Mouse (Mus musculus) T-cell, adult 2 months (primary cell): ENCODE results near the gene Ddx10.

Source experiments
- DNase-seq: peaks from one replicate; pipeline ENCODE4 v3.0.0; 2022; ENCODE audit warnings: low spot score

Ddx10 gene

DNA sequence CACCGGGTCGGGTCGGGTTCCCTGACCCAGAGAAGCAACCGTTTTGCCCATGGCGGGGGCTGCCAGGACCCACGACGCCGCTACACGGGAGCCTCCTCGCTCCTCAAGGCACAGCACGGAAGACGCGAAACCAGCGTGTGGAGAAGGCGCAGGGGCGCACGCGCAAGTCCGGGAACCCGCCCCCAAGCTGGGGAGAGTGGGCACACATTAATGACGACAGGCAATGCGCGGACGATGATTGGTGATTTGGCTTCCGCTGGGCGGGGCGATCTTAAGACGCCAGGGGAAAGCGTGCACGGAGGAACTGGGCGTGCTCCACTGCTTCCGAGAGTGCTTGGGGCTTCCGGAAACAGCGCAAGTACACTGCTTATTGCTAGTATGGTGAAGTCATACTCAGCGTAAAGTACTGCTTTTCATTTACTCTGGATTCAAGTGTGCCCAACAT lies at the start of gene Ddx10:
TSS of gene Ddx10 (minus strand) at position 101 of the 445 bp plus-strand sequence.
- DNase-seq, result peak; percentile 99

DNA sequence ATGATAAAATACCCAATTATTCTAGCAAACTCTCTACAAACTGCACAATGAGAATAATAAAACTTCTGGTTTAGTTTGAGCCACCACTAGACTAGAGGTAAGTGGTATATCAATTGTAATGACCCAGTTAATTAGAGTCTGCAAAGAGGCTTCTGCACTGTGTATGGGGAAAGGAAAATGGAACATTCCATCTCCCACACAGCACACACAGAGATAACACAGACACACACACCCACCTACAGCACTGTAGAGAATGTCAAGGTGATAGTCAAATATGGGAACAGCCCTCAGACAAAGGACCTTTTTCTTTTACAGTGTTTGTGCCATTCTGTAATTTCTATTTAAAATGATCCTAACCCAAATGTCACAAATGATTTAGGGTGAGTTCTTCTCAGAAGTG lies 45.0 kb upstream of the Ddx10 start:
- DNase-seq, result no peak

DNA sequence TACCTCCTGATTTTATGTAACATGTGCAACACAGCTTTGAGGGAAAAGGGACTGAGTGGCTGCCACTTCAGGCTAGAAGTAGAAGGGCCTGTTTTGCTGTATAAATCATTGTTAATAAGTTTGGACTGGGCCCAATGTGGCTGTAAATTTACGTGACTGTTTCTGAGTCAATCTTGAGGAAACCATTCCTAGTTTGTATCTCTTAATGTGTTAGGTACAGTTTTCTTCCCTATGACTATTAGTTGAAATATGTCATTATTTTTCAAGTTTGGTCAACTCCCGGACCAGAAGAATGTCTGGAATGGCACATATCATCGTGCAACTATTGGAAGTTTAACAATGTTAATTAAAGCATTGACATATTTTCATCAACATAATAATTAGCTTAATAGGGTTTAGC lies 42.2 kb upstream of the Ddx10 start:
- no peak for DNase-seq

DNA sequence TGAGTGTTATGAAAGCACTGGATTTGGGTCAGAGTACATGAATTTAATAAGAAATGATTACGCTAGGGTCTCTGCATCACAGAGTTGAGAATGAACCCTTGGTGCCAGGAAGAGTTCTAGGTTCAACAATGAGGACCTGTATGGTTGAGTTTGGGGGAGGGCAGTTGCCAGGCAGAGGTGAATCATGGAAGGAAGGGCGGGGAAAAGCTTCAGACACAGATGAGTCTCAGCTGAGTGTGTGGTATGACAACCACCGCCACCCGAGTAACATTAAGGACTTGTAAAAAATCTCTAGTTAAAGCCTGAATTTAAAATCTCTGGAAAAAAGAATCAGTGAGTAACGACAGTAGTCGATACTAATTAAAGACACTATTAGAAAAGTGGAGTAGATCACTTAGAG lies 38.9 kb upstream of the Ddx10 start:
- no peak for DNase-seq

DNA sequence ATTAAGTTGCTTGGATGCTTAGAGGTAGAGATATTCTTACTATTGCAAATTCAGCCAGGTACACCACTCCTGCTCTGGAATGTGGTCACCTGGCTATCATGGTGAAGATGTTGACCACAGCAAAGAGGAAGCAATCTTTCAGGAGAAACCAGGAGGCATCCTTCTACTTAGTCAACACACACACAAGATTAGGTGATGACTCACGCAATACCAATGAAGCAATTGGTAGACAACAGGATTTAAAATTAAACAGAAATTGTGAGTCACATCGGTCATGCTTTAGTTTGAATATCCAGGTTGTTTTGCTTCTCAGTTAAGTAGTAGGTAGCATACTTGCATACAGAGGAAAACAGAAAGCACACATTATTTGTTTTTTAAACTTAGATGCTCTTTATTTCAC lies 31.1 kb upstream of the Ddx10 start:
- DNase-seq, result no peak

DNA sequence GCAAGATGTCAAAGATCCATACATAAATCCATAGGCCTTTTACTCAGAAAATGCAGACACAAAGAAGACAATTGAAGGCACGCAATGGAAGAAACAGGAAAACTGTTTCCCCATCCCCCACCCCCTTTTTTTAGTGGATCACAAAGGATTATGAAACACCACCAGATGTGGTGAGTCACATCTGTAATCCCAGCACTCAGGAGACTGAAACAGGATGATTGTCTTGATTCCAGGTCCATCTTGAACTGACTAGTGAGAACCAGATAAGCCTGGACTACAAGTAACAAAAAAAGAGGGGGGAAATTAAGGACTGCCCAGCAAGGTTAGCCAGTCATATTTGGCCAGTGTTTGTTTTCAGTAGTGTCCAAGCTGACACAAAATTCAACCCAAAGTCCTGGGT lies 28.5 kb upstream of the Ddx10 start:
- no peak for DNase-seq

DNA sequence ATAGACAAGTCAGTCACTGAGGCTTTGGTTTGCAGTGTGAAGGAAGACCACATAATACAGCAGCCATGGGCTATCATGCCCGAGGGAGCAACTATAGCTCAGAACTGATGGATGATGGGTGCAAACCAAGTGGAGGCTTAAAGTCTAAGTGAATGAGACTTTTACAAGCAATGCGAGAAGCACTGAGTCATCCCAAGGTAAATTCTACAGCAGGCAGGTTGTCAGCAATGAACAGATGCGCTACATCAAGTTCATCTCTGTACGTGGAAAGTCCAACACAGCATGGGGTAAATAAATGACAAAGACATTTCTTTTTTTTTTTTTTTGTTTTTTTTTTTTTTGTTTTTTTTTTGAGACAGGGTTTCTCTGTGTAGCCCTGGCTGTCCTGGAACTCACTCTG lies 24.9 kb upstream of the Ddx10 start:
- DNase-seq, result no peak

DNA sequence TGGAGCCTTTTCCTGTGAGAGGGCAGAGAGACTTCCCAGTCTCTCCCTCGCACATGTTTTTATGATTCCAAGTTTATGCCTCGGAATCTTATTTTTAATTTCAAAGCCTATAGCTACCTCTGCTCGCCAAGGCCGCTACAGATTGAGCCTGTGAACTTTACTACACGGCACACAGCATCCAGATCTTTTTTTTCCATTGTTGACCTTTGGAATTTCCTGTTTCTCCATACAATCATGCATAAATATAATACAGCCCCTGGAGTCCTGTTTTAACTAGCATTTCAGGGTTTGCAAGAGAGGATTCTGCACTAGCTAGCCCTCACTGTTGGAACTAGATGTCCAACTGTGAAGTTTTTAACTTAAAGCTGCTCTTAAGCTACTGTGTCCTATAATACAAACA lies 24.4 kb upstream of the Ddx10 start:
- DNase-seq, result no peak

DNA sequence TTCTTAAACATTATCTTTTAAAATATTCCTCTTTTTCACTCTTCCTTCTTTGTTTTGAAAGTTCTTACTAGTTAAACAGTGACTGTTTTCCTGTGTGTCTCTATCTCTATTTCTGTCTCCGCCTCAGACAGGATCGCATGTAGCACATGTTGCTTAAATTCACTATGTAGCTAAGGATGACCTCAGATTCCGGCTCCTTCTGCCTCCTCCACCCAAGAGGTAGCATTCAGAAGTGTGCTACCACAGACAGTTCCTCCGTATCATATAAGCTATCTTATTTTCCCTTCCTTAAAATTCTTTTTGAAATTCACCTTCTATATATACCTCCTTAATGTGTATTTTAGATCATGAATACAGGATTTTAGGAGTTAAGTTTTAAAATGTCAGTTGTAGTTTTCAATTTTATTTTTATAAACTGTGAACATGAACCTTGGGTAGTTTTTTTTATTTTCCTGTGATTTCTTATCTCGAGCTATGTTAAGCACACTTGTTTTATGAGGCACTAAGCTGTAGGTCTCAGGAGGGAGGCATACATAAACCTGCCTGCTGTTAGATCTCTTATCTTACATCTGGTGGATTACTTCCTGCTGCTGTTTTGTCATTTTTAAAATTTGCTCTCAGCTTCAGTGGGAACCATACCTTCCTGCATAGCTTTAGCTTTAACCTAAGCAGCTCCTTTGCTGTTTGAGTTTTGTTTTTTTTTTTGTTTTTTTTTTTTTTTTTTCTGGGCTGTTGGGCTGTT lies 23.6 kb upstream of the Ddx10 start:
- DNase-seq, result no peak

DNA sequence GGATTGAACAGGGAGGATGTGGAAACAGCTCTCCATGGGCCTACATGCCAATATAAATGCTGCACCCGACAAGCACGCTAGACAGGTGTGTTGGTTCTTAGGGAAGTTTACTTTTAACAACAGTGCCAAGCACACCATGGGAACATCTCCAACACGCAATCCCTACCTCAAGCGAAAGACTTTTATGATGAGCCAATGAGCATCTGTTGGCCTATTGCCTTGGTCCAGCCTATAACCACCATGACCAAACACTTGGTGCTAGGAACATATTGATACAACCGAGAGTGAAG lies 21.6 kb upstream of the Ddx10 start:
- DNase-seq, result no peak

DNA sequence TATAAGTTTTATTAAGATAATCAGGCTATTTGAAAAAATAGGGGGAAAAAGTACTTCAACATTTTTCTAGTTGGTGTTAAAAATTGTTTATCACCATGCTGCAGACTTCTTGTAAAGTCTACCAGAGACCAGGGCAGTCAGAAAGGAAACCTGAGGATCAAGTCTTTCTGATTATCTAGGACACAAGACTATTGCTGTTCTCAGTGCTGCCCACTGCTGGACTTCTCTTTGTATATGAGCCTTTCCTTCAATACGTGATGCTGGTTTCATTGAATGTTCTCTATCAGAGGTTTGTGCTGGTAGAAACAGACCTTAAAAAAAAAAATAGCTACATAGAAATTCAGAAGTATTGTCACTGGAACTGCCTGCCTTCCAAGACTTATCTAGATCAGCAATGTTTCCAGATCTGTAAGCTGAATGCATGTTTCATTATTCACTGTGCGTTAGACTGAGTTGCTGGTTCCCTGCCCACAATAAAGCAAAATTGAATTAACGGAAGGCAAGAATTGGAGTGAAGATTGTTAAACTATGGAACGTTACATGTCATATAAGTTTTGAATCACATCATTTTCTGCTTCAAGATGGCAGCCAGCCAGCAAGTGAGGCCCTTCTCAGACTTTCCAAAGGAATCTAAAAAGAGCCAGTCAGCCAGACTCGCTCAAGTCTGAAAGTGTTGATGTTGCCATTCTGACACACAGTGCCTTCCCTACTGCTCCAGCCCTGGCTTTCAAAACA lies 21.0 kb upstream of the Ddx10 start:
- DNase-seq, result no peak

DNA sequence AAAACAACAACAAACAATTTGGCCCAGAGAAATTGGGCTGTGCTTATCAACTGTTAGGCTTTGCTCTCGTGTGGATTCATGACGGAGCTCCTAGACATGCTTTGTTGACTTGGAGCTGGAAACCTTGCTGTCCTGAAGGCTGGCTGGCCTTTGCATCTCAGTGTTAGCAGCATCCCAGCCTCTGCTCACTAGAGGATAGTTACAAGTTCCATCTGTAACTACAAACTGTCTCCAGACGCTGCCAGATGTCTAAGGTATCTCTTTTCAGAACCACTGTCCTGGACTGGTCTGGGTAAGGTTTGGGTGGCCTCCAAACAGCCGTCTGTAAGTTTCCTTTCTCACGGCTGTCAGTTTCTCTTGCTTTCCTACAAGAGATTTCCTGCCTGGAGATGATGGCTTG lies 20.2 kb upstream of the Ddx10 start:
- no peak for DNase-seq

DNA sequence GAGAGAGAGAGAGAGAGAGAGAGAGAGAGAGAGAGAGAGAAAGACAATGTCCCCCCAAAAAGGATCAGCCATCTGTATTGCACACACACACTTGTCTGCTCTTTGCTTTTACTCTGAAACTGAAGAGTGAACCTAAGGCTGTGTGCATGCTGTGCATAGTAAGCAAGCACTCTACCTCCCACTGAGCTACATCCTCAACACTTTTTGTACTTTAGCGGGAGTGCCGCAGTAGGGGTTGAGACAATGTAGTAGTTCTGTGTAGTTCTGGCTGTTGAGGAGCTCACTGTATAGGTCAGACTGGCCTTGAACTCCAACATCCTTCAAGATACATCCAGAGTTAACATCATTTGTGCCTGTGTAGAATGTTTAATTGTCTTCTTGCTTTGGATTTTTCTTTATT lies 17.7 kb upstream of the Ddx10 start:
- DNase-seq, result no peak

DNA sequence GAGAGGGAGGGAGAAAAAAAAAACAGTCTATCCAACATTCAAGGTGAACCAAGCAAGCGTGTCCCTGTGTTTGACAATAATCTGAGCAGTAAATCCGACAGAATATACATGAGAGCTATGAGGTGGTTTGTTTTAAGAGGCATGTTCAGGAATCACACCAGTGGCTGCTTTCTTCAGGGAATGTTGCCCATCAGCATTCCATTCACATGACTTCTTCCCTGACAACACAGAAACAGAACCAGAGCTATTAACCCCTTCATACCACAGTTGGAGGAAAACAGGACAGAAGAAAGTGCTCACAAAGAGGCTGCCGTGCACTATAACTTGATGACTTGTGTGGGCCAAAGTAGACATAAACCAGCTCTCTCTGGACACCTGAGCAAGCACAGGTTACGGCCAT lies 16.5 kb upstream of the Ddx10 start:
- no peak for DNase-seq

DNA sequence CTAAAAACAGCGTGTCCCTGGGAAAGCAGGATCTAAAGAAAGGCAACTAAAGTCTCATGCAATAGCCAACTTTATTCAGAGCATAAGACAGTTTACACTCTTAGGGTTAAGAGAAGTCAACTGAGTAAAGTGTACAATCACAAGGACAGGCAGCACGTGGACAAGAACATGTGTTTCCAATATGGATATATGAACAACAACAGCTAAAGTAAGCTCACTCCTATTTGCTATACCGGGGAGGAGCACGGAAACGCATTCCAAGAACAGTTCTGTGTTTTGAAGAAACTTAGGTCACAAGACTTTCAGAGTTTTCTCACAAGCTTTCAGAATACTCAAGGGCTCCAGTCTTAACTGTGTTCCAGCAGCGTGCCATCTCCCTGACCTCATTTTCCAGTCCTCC lies 10.3 kb upstream of the Ddx10 start:
- no peak for DNase-seq

DNA sequence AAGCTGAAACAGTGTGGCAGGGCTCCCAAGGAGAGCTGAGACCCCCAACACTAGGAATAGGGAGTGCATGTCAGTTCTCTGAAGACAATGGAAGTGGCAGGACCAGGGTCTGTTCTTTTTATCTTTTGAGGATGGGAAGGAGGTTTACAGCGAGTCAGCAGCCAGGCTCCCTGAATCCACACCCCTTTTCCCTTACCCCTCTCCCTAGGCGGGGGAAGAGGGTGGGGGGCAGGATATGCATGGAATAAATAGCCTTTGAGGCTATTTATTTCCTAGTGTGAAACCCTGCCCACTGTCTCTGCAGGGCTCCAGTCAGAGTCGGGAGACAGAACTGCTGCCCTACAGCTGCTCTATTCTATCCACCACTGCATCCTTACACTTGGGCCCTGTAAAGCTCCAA lies 9.9 kb upstream of the Ddx10 start:
- no peak for DNase-seq

DNA sequence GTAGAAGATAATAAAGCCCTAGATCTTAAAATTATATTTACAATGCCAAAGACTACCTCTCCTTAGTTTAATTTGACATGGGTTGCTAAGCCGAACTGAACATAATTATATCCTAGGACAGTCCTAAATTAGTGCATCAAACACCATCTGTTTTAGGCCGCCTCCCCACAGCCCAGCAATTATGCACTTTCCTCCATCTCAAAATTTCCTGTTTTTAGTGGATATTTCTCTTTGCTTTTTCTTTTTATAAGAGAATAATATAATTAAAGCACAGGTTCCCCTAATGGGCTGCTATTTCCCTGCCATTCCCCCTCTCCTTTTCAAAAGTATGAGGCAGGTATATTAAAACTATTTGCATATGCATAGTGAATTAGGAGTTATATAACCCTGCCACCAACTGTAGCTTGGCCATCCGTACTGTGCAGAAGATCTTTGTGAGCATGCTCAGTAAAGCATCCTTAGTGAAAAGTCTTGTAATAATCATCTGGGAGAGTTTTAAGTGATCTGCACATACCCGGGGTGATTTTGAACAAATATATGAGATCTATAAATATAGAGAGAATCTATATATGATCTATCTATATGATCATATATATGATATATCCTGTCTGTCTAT lies 8.9 kb upstream of the Ddx10 start:
- no peak for DNase-seq

DNA sequence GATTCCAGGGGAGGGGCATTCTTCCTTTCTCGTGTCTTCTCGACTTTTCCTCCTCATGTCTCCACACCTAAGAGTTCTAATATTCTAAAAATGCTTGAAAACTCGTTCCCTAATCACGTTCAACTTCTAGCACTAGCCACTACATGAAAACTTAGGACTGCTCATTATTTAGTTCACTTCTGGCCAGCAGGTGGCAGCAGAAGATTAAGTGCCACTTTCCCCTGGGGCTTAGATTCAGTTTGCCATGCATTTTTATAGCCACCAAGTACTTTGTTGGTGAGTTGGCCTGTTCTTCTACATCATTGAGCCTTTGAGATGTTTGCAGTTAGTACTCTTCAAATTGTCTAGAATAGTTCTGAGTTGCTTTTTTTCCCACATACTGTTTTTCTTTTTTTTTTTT lies 6.5 kb upstream of the Ddx10 start:
- DNase-seq, result peak; percentile 68

DNA sequence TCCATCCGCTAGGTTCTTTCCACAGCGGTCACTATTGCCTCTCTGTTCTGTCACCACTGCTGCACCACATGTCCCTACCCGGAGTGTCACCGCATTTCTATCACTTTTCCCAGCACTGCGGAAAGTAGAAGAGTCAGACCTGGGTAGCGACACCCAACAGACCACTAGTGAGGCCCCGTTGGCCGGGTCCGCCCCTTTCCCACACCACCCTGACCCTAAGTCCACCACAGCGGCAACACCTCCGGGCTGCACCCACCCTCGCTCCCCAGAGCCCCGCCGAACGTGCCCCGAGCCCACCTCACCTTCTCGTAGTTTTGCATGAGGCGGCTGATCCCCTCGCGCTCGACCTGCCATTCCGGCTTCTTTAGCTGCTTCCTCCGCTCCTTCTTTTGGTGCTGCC lies 337 bp downstream of the Ddx10 start:
- peak; percentile 28 for DNase-seq

DNA sequence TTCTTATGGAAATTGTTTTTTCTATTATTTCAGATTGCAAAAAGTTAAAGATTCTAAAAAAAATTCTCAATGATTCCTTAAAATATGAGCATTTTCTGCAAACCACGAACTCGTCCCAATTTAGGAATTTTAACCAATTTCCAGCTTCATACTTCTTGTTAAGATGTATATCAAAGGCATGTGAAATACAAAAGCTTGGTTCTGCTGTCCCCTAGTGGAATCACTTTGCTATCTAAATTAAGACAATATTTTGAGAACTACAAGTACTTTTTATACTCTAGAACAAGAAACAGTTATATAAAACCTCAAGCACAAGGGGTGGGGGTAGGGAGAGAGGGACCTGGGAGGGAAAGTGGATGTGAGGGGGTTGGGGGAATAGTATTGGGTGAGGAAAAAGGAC lies 29.7 kb downstream of the Ddx10 start:
- no peak for DNase-seq

DNA sequence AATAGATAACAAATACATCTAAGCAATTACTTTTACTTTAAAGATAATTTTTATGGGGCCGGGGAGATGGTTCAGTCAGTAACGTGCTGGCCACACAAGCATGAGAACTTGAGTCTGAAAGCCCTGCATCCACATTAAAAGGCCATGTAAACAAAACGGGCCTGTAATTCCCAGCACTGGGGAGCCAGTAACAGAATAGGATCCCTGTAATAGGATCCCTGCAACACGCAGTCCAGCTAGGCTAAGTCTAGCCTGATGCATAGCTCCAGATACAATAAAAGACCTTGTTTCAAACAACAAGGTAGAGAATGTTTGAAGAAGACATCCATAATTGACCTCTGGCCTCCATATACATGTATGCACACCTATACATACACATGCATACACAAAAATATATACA lies 39.6 kb downstream of the Ddx10 start:
- DNase-seq, result no peak

DNA sequence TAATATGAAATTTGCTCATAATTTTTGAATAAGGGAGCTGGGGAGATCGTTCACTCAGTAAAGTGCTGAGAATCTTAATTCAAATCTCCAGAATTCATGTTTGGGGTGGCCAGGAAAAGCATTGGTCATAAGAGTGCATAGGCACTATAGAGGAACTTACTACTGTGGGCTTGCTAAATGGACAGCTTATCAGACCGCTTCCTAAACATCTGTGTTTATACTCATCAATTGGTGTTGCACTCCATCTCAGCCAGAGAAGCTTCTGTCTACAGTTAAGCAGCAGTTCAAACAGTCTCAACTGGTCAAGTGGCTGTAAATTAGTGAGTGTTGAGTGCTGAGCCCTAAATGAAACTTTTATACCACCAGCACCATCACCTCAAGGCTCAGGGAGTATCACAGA lies 73.3 kb downstream of the Ddx10 start:
- no peak for DNase-seq

DNA sequence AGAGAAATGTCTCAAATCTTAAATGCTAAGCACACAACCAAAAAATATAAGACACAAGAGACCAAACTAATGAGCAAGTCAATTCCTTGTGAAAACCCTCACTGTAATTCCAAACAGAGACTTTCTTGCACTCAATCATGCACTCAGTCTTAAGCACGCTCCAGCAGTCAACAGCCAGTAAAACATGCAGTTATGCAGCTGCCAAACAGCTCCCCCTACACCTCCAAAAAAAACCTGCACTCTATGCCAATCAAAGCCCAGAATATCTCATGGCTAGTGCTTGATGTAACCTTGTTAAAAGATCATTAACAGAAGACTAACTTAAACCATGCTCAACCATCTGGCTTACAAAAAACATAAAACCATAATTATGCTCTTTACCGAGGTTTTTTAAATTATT lies 74.6 kb downstream of the Ddx10 start:
- DNase-seq, result no peak

DNA sequence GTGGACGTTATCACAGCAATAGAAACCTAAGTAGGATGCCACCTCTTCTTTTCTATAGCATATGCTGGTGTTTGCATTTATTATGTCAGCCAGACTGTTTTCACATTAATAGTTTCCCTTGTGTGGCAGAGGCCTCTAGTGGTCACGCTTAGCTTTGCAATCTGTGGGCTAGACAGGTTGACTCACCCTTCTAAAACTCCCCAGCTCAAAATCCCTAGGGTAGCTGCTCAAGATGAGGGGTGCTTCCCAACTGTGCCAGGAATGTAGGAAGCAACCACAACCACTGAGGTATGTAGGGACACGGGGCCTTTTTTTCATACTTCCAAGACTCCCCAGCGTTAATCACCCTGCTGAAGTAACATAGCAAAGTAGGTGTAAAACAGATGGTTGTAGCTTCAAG lies 103.6 kb downstream of the Ddx10 start:
- no peak for DNase-seq
